Mouse (Mus musculus) thymus, postnatal 25 days (tissue): Measurements from ENCODE around the gene Itfg2.
A peak's percentile ranks its signal among the peaks of the same experiment; 100 is the strongest.

Experiments
- DNase-seq: peaks from one replicate; pipeline ENCODE4 v3.0.0; 2022

Gene Itfg2

GRCm38 (mm10) chr6:128433566-128433965, 8.8 kb upstream of the Itfg2 start:
- DNase-seq, result no peak

- DNase-seq, result no peak
Measured at GRCm38 (mm10) chr6:128432356-128432915, 7.7 kb upstream of the Itfg2 start.

GRCm38 (mm10) chr6:128429826-128430225, 5.1 kb upstream of the Itfg2 start:
- DNase-seq, result no peak

- DNase-seq, result no peak
Measured at GRCm38 (mm10) chr6:128429300-128429699, 4.6 kb upstream of the Itfg2 start.

- DNase-seq, result no peak
Measured at GRCm38 (mm10) chr6:128427571-128427970, 2.8 kb upstream of the Itfg2 start.

GRCm38 (mm10) chr6:128425046-128425445, 315 bp upstream of the Itfg2 start:
- no peak for DNase-seq

DNA sequence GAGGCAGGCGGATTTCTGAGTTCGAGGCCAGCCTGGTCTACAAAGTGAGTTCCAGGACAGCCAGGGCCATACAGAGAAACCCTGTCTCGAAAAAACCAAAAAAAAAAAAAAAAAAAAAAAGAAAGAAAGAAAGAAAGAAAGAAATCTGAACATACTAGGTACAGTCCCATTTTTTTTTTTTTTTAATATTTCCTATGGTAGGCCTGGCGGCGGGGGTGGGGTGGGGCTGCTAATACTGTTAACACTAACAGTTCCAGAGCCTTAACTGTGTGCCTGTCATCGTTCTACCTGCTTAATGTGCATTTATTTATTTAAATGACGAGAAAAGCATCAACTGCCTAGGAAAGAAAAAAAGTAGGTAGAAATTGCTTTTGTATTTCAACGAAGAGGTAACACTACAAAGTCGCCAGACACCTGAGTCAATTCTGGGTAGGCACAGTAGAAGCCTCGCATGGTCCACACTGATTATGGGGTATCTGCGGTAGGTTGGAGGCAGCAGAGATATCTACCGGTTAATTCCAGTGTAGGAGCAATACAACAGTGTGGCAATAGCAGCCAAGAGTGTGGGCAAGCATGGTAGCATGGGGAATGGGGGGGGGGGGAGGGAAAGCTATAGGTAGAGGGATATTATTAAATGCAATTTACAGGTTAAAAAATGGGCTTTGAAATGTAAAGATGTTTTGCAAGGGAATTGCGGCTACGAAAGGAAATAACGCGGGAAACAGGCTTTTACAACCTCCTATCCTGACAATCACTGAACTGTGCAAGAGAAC, 1.0 kb downstream of the Itfg2 start:
- no peak for DNase-seq

GRCm38 (mm10) chr6:128421480-128421879, 3.3 kb downstream of the Itfg2 start:
- DNase-seq, result no peak

GRCm38 (mm10) chr6:128421036-128421435, 3.7 kb downstream of the Itfg2 start:
- no peak for DNase-seq

DNA sequence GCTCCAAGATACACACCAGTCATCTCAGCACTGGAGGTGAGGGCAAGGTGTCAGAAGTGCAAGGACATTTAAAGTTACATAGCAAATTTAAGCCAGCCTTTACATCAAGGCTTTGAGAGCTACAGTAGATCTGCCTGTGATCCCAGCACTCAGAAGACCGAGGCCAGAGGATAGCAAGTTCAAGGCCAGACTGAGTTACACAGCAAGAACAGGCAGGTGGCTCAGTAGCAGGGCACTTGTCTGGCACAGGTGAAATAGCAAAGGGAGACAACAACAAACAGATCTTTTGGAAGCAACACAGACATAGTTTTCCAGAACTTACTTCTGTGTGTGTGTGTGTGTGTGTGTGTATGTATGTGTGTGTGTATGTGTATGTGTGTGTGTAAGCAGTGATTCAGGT, 6.7 kb downstream of the Itfg2 start:
- no peak for DNase-seq

GRCm38 (mm10) chr6:128416169-128416568, 8.6 kb downstream of the Itfg2 start:
- DNase-seq, result no peak

- peak; percentile 79 for DNase-seq
Measured at GRCm38 (mm10) chr6:128411115-128411514, 13.6 kb downstream of the Itfg2 start.

DNA sequence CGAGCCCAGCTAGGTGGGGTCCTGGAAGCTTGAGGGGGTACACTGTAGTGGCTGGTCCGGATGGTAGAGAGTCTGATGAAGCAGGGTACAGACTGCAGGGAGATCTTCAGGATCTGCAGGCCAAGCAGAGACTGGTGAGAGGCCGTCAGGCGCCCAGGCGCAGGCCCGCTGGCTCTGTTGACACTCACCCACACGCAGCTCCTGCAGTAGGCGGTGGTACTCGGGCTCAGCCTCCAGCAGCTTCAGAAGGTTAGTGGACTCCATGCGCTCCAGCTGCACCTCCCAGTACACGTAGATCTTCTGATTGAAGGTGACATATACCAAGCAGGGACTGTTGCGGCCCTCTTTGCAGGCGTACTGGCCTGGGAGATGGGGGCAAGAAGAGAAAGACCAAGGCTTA, 14.4 kb downstream of the Itfg2 start:
- no peak for DNase-seq

DNA sequence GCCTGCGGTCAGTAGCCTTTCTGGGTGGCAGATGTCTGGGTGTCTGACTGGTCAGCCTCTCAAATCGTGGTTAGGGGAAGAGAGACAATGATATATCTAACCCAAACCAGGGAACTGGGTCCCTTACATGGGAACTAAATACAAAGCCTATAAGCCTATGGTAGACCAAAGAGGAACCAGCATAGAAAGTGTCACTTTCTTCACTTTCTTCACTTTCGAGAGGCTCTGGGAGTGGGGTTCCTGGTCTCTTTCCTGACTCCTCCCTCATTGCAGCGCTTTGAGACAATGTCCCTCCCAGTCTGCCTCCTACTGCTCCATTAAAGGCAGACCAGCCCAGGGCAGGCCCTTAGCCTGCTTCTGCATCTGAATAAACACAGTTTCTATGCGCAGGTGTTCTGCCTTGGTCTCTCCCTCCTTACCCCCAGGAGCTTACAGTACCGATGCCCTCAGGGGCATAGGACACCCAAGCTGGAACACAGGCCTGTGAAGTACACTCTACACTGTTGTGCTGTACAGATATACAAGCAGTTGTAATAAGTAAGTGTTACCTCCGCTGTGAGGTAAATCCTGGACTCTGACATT, 16.1 kb downstream of the Itfg2 start:
- DNase-seq, result no peak

GRCm38 (mm10) chr6:128404708-128405107, 20.0 kb downstream of the Itfg2 start:
- no peak for DNase-seq

DNA sequence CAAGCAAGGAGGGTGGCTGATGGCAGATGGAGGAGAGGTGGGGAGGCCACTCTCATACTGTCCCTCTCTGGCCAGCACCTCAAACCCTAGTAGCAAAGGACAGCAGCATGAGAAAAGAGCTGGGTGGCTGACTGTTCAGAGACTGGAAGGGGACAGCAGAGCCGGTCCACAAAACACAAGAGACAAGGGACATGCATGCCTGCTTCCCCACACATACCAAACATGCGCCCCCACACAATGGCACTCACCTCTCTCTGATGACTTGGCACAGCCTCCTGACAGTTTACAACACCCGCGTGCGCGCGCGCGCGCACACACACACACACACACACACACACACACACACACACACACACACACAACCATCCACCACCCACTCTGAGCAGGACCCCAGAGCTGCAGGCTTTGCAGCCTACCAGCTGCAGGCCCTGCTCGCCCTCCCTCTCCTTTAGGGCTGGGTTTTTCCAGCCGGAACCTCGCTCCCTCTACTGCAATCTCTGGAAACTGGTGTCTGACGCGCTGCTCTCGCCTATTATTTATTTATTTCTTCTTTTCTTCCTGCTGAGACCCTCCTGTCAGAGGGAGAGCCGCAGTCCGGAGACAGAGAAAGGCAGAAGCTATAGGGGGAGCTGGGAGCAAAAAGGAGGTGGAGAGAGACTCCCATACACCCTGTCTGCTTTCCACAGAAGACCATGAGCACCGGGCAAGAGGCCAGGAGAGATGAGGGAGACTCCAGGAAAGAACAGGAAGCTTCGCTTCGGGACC, 25.1 kb downstream of the Itfg2 start:
- DNase-seq, result no peak

DNA sequence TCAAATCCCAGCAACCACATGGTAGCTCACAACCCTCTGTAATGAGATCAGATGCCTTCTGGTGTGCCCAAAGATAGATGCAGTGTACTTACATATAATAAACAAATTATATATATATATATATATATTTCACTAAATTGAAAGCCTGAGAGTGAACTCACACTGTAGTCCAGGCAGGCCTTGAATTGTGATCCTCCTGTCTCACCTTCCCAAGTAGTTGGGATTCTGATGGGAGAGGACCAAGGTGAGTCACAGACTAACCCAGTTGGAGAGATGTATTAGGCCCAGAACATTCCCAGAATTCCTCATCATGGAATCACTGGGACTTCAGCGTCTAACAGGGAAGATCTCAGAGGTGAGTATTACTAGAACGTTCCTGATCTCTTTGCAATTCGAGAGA, 25.7 kb downstream of the Itfg2 start, which contains the start of gene Nrip2:
Nrip2 (plus strand) TSS at position 301 of the 400 bp plus-strand sequence.
- DNase-seq, result no peak

DNA sequence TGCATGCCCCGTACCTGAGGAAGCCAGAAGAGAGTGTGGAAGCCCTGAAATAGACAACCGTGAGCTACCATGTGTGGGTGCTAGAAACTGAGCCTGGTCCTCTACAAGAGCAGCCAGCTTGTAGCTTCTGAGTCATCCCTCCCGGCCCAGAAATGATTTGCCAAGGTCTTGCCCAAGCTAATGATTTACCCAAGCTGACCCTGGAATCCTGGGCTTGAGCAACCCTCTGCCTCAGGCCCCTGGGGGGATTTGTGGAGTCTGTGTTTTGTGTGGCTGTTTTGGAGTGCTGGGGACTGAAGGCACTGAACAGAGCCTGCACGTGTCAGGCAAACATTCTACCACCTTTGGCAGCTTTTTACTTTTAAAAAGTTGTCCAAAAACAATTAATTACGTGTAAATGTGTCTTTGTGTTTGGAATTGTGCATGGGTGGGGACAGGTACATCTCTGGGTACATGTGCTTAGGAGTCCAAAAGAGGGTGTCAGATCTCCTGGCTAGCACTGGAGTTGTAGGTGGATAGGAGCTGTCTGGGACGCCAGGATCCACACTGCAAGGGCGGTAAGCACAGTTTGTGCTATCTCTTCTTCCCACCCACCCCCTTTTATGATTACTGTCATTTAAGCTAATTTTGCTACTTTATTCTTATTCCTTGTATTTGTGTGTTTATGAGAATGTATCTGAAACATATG, 27.0 kb downstream of the Itfg2 start:
- no peak for DNase-seq

GRCm38 (mm10) chr6:128390683-128391082, 34.0 kb downstream of the Itfg2 start:
- DNase-seq, result no peak

DNA sequence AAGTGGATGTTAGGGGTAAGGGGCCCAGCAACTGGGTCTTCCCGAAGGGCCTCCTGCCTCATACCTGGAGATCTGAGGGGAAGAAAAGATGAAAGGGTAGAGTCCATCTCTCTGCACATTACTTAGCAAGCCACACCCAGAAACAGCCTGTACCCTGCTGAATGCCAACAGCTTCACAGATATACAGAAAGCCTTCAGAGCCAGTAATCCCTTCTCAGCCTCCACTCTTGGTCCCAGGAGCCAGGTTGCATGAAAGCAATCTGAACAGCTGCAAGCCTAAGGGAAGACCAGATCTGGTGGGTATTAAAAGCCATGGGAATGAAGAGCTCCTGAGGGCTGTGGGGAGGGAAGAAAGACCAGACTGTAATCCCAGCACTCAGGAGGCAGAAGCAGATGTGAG, 35.5 kb downstream of the Itfg2 start:
- DNase-seq, result no peak

DNA sequence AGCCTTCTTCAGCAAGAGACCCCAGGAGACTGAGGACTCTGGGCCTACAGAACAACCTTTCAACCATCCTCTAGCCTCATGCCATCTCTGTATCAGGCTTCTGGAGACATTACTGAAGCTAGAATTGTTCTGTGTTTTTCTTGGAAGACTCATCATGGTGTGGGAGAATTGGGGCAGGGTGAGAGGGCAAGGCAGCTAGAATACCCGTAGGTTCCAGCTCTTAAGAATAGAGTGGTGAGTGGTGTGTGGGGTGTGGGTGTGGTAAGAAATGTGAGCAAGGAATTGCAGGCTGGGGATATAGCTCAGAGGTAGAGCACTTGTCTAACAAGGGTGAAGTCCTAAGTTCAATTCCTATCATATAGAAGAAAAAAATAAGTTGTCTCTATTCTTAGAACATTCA, 39.7 kb downstream of the Itfg2 start:
- DNase-seq, result no peak

DNA sequence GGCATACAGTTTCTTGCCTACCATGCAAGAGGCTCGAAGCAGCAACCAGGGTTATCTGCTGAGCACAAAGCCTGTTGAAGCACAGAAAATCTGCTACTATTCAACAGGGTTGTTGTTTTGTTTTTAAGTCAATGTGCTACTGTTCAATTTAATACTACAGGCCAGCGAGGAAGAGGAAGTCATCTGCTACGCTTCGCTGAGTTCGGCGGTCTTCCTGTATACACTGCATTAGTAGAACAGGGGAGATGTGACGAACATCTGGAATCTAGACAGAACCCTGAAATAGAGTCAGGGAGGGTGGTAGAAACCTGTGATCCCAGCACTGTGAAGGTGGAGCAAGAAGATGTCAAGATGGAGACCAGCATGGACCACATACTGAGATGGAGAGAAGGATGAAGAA, 41.0 kb downstream of the Itfg2 start:
- no peak for DNase-seq

DNA sequence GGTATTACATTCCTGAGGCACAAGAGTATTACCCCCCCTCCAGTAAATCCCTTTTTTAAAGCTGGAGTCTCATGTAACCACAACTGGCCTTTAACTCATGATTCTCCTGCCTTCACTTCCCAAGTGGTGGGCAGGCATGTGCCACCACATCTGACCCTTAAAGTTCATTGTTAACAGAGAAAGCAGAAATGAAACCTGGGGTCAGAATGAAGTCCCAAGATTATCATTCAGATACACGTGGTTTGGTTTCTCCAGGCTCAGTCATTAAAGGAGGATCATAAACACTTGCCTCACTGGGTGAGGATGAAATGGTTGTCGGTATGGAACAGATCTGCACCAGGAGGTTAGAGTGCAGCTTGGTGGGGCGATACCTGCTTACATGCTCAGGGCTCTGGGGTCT, 43.5 kb downstream of the Itfg2 start:
- DNase-seq, result no peak
